Mouse (Mus musculus) gastrocnemius, adult 2 months (tissue): ENCODE data around the gene Gm10277. TPM values are rescaled to one million over a fixed set of nuclear protein-coding genes. Genes with fewer than 3 reads are reported as not detected.
"Not testable (repeated sequence)": the region's sequence is repeated elsewhere in the genome, so short reads cannot be mapped to it uniquely, and the experiment has no call there.

Experiments used
- DNase-seq: peaks from one replicate; pipeline ENCODE4 v3.0.0; 2022
- H3K27ac ChIP-seq: fragments of 200-600 bp; 2 replicates; pipeline ENCODE4 v1.8.1; 2022; ENCODE audit warnings: mild to moderate bottlenecking
- H3K4me3 ChIP-seq: fragments of 200-600 bp; 2 replicates; pipeline ENCODE4 v1.8.1; 2022; ENCODE audit warnings: mild to moderate bottlenecking, moderate library complexity
- CTCF ChIP-seq: fragments of 200-600 bp; IDR thresholded peaks from 2 replicates; pipeline ENCODE4 v1.8.1; 2022; ENCODE audit warnings: antibody characterized with exemption, mild to moderate bottlenecking, moderate library complexity
- intact Hi-C: fragments of 180-260 bp; cut with DNase I; formaldehyde crosslinking; loops from one replicate; pipeline ENCODE4 v1.15.1; 2025
- total RNA-seq, 2 experiments: library from RNA; stranded (reverse); gene quantifications; 2 replicates each; pipeline ENCODE4 v1.2.3; 2021

Gm10277 gene
- total RNA-seq, 2 experiments from 2014 or later: not detected

DNA sequence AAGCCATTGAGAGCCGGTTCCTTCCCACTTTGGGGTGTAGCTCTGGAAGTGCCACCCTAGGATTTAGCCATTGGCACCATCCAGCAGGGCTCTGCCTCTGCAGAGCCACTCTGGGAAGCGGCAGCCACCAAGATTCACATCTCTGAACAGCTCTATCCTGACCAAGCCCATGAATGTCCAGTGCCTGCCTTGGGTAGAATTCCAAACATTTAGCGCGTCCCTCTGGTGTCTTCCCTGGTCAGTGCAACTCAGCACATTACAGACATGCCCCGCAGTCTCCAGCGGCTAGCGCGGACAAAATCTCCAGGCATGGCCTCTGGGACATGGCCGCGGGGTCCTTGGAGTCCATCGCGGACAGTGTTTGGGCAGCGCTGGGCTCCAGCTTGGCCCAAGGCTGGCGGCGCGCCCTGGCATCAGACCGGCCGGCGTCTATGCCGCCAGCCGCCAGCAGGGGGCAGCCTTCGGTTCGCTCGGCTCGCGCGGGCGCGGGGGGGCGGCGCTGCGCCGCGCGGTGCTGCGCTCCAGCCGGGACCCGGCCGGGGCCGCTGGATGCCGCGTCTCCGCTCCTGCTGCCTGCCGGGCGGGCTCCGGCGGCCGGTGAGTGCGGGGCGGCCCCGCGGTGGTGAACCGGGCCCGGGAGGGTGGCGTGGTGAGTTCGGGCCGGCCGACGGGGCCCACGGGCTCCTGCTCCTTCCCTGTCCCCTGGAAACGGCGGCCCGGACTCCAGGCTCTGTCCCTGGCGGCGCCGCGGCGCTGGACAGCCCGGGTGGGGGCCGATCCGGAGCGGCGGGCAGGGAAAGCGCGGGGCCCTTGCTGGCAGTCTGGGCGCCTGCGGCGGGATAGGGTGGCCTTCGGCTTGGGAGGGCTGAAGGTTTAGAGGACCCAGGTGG, 24.5 kb downstream of the Gm10277 start, which contains the start of gene Myo18a:
Myo18a (plus strand) TSS at position 464 of the 890 bp plus-strand sequence.
- peak; percentile 78 for TF ChIP-seq CTCF
- peak within 1 kb of the TSS; percentile 92 for H3K27ac ChIP-seq
- H3K4me3 ChIP-seq: peak within 1 kb of the TSS; percentile 95
- peak; percentile 91 for DNase-seq
- intact Hi-C loops: loop anchor here (1.0 to 5.0 kb wide), 3 partner anchors 30 to 204 kb away; no protein-coding TSS in a partner anchor

DNA sequence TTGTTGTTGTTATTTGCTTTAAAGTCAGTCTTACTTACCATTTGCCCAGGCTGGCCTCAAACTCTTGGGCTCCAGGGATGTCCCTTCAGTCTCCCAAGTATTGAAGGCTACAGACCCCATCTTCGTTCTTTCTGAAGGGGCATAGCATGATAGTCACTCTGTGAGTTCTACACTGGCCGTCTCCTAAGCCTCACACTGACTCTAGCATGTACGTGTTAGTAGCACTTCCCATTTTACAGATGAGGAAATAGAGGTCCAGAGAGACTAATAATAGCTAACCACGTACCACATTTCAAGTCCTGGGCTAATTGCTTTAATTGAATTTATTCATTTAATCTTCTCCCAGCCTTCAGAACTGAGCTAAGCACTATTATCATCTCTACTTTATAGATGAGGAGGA, 27.5 kb downstream of the Gm10277 start:
- intact Hi-C loops: loop anchor here (5.0 kb wide), 1 partner anchor 207 kb away; no protein-coding TSS in a partner anchor
- TF ChIP-seq CTCF: no peak
- DNase-seq: no peak
- no peak overlapping the region for H3K4me3 ChIP-seq
- H3K27ac ChIP-seq: no peak overlapping the region

DNA sequence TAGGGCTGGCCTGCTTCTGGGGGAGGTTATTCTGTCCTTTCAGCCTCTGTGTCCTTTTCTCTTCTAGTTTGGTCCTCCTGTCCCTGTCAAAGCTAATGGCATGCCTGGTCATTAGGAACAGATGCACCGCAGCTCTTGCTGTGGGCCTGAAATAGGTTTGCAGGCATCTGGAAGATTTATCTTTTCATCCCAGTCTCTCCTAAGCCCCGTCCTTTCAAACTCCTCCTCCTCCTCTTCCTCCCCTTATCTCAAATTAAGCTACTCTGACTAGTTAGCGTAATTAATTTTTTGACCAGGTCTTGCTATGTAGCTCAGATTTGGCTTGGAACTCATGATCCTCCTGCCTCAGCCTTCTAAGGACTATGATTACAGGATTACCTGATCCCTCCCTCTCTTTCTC, 34.1 kb downstream of the Gm10277 start:
- intact Hi-C loops: no loop called here

GRCm38 (mm10) chr11:77752525-77752924, 35.0 kb downstream of the Gm10277 start:
- no peak for DNase-seq
- intact Hi-C loops: no loop called here
- Histone ChIP-seq H3K4me3 (no peak overlapping the region), H3K27ac (no peak overlapping the region)
- no peak for TF ChIP-seq CTCF

More for the DNA sequence above, 34.1 kb downstream of the Gm10277 start:
- no peak for DNase-seq
- Histone ChIP-seq H3K27ac (no peak overlapping the region), H3K4me3 (no peak overlapping the region)
- no peak for TF ChIP-seq CTCF

- intact Hi-C loops: no loop called here
- no peak overlapping the region for H3K27ac ChIP-seq
- TF ChIP-seq CTCF: no peak
- no peak for DNase-seq
- H3K4me3 ChIP-seq: no peak overlapping the region
Measured at GRCm38 (mm10) chr11:77748996-77749395, 38.6 kb downstream of the Gm10277 start.

- intact Hi-C loops, H3K4me3 ChIP-seq, DNase-seq, H3K27ac ChIP-seq: not testable (repeated sequence)
Measured at GRCm38 (mm10) chr11:77747103-77747502, 40.4 kb downstream of the Gm10277 start.

GRCm38 (mm10) chr11:77746652-77747051, 40.9 kb downstream of the Gm10277 start:
- no peak overlapping the region for H3K4me3 ChIP-seq
- no peak for DNase-seq
- no peak for TF ChIP-seq CTCF
- H3K27ac ChIP-seq: no peak overlapping the region
- intact Hi-C loops: no loop called here

- intact Hi-C loops: loop anchor here (2.0 kb wide), 1 partner anchor 49 kb away; no protein-coding TSS in a partner anchor
- H3K4me3 ChIP-seq: no peak overlapping the region
- DNase-seq: peak; percentile 57
- H3K27ac ChIP-seq: no peak overlapping the region
- TF ChIP-seq CTCF: peak; percentile 67
Measured at GRCm38 (mm10) chr11:77743966-77744365, 43.6 kb downstream of the Gm10277 start.

GRCm38 (mm10) chr11:77738555-77738954, 49.0 kb downstream of the Gm10277 start:
- Histone ChIP-seq H3K4me3 (no peak overlapping the region), H3K27ac (no peak overlapping the region)
- no peak for TF ChIP-seq CTCF
- DNase-seq: no peak
- intact Hi-C loops: no loop called here

- intact Hi-C loops: loop anchor here (2.0 kb wide), 2 partner anchors 56 to 78 kb away; no protein-coding TSS in a partner anchor
- TF ChIP-seq CTCF: peak; percentile 93
- no peak overlapping the region for H3K27ac ChIP-seq
- H3K4me3 ChIP-seq: no peak overlapping the region
- DNase-seq: peak; percentile 90
Measured at GRCm38 (mm10) chr11:77737289-77737688, 50.3 kb downstream of the Gm10277 start.

Other genes with a start within 250 kb of the Gm10277 start
- gene Taok1, start 179.9 kb downstream of the Gm10277 start, total RNA-seq: 10 to 100 TPM; 37.7 to 48.4 TPM
- gene Nufip2, start 101.6 kb downstream of the Gm10277 start, total RNA-seq: 10 to 100 TPM; 36.9 to 43.8 TPM
- not detected for gene Cryba1, start 62.5 kb downstream of the Gm10277 start, total RNA-seq
- gene Myo18a, start 24.5 kb downstream of the Gm10277 start, total RNA-seq: 100 to 1,000 TPM; 345 to 399 TPM
- gene Pipox, start 106.3 kb upstream of the Gm10277 start, total RNA-seq: not detected
- gene Sez6, start 143.1 kb upstream of the Gm10277 start, total RNA-seq: under 1 TPM in 1 of 2 experiments, not detected in 1; 0.25 TPM
- 10 to 100 TPM; 15.0 to 15.8 TPM for gene Phf12, start 195.0 kb upstream of the Gm10277 start, total RNA-seq
- gene Dhrs13, start 244.5 kb upstream of the Gm10277 start, total RNA-seq: 1 to 10 TPM in 1 of 2 experiments, under 1 TPM in 1; 0.74 to 1.1 TPM